Mouse (Mus musculus): Measurements from ENCODE around the gene Csn1s1.

Gene Csn1s1

GRCm38 (mm10) chr5:87665908-87666307, at the start of gene Csn1s1:
Gene Csn1s1 (plus strand): TSS chr5:87666208.
- DNase-seq: no peak

GRCm38 (mm10) chr5:87622681-87623080, 43.3 kb upstream of the Csn1s1 start:
- DNase-seq: no peak

DNA sequence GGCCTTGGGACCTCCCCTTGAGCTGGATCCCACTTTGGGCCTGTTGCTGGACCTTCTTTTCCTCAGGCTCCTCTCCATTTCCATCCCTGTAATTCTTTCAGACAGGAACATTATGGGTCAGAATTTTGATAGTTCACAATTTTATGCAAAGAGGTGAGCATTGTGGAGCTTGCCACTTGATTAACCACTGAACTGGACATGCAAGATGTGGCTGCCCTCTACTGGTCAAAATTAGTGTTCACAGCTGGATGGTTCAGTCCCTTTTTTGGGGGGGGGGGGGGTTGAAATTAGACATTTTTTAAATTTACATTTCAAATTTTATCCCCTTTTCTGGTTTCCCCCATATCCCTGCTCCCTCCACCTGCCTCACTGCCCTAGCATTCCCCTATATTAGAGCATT, 23.2 kb upstream of the Csn1s1 start:
- peak; percentile 18 to 47 for DNase-seq

DNA sequence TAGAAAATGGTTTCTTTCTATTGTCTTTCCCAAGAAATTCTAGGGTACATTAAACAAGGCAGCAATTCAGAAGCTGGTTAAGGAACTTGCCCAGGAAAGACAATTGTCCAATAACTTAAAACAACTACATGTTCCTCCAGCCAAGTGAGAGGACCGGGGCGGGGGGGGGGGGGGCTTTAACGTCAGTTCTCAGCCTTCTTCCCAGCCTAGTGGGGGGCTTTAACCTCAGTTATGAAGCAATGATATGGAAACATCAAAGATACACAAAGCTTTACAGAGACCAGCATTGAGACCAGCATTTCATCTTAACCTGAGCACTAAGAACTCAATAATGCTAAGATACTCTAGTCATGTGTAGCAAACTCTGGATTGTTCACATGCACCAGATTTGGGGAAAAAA, 33.5 kb downstream of the Csn1s1 start, which contains the start of gene Csn2:
Gene Csn2, minus strand, starts transcription at position 101 of the 400 bp plus-strand sequence.
- no peak for DNase-seq

DNA sequence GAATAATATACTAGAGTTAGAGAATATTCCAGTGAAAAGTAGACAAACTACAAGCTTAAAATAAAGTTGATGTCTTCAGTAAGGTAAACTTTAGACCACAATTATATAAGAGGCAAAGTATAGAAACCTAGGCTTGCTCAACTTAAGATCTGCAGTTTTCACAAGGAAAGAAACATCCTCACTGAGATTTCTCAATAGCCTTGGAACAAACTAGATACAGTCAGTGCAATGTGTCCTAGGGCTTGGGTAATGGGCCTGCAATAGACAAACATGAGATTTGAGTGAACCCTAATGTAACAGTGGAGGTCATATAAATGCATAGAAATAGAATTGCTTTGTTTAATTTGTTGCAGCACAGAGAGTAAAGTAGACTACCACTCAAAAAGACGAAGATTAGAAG, 39.9 kb downstream of the Csn1s1 start:
- no peak for DNase-seq
